Mouse (Mus musculus) testis, adult 2 months (tissue): ENCODE data around the gene Tmem41b.

Source experiments
- CTCF ChIP-seq: fragments of 200-500 bp; IDR thresholded peaks from 2 replicates; pipeline ENCODE4 v1.5.1; 2012; ENCODE audit warnings: low read depth, mild to moderate bottlenecking, inconsistent platforms, low read length, moderate library complexity; ENCODE audit not compliant: control insufficient read depth, insufficient read depth, insufficient replicate concordance
- POLR2A ChIP-seq: fragments of 200-500 bp; IDR thresholded peaks from 2 replicates; pipeline ENCODE4 v1.6.1; 2012; ENCODE audit warnings: low read depth, mild to moderate bottlenecking, inconsistent platforms, low read length, moderate library complexity; ENCODE audit not compliant: control insufficient read depth

GRCm38 (mm10) chr7:109962596-109962995 is 24.1 kb downstream of the Tmem41b start:
- TF ChIP-seq POLR2A: no peak
- TF ChIP-seq CTCF: no peak
